Mouse (Mus musculus): ENCODE measurements around the gene C1qtnf7. TPM values are rescaled to one million over a fixed set of nuclear protein-coding genes. Genes with fewer than 3 reads are reported as not detected.
A peak's percentile ranks its signal among the peaks of the same experiment; 100 is the strongest.

The C1qtnf7 gene
- polyA plus RNA-seq, 2 experiments = 0.37 to 0.53 TPM

GRCm38 (mm10) chr5:43530886-43531285, 15.5 kb downstream of the C1qtnf7 start:
- Histone ChIP-seq H3K9ac (replicated peaks) (no peak overlapping the region), H3K4me3 (ENCODE audit: insufficient read depth in 1 of 2, low read depth in 2 of 2, low read length in 2 of 2) (no peak overlapping the region), H3K4me2 (ENCODE audit: low read depth) (no peak overlapping the region), H3K36me3 (replicated peaks; ENCODE audit: control insufficient read depth, insufficient read depth, low read depth) (no peaks in the 10 kb centered on the region), H3K27ac (no peak overlapping the region), H3K9me3 (ENCODE audit: control insufficient read depth, low read length) (no peaks in the 10 kb centered on the region), H3K27me3 (ENCODE audit: control insufficient read depth, insufficient read depth, low read length) (no peaks in the 10 kb centered on the region), H3K4me1 (replicated peaks; ENCODE audit: control insufficient read depth in 2 of 2, insufficient read depth in 2 of 2, low read length in 1 of 2) (no peaks in the 10 kb centered on the region; a peak in 1 of 4 replicates)
- no peak for TF ChIP-seq CTCF (IDR thresholded peaks at IDR 0.05; ENCODE audit: low read depth)
- no peak for TF ChIP-seq EP300 (IDR thresholded peaks at IDR 0.05; ENCODE audit: low read depth)
- 79% methylated on average over 1 of the region's 1 CpGs for WGBS (ENCODE audit: insufficient replicate concordance)
- DNase-seq (ENCODE audit: low read depth in 3 of 3, low spot score in 3 of 3) (no peak), ATAC-seq (ENCODE audit: insufficient read depth) (no peak)

GRCm38 (mm10) chr5:43538322-43539167, 23.2 kb downstream of the C1qtnf7 start:
- Histone ChIP-seq H3K4me1 (replicated peaks; ENCODE audit: control insufficient read depth in 2 of 2, insufficient read depth in 2 of 2, low read length in 1 of 2) (peaks cover 0 to 15% of the 10 kb centered on the region in 2 experiments; a peak in 3 of 4 replicates), H3K4me2 (ENCODE audit: low read depth) (no peak overlapping the region), H3K9me3 (ENCODE audit: control insufficient read depth, low read length) (no peaks in the 10 kb centered on the region), H3K9ac (replicated peaks) (no peak overlapping the region), H3K27ac (no peak overlapping the region), H3K4me3 (ENCODE audit: insufficient read depth in 1 of 2, low read depth in 2 of 2, low read length in 2 of 2) (no peak overlapping the region), H3K36me3 (replicated peaks; ENCODE audit: control insufficient read depth, insufficient read depth, low read depth) (no peaks in the 10 kb centered on the region), H3K27me3 (ENCODE audit: control insufficient read depth, insufficient read depth, low read length) (no peaks in the 10 kb centered on the region)
- ATAC-seq (ENCODE audit: insufficient read depth) (no peak), DNase-seq (ENCODE audit: low read depth in 3 of 3, low spot score in 3 of 3) (no peak)
- 60% methylated on average over 14 of the region's 14 CpGs for WGBS (ENCODE audit: insufficient replicate concordance)
- TF ChIP-seq EP300 (IDR thresholded peaks at IDR 0.05; ENCODE audit: low read depth) = no peak
- TF ChIP-seq CTCF (IDR thresholded peaks at IDR 0.05; ENCODE audit: low read depth) = no peak

- Histone ChIP-seq H3K9ac (replicated peaks) (no peak overlapping the region), H3K4me1 (replicated peaks; ENCODE audit: control insufficient read depth in 2 of 2, insufficient read depth in 2 of 2, low read length in 1 of 2) (peaks cover 0 to 15% of the 10 kb centered on the region in 2 experiments; a peak in 3 of 4 replicates), H3K36me3 (replicated peaks; ENCODE audit: control insufficient read depth, insufficient read depth, low read depth) (no peaks in the 10 kb centered on the region), H3K4me3 (ENCODE audit: insufficient read depth in 1 of 2, low read depth in 2 of 2, low read length in 2 of 2) (no peak overlapping the region), H3K27me3 (ENCODE audit: control insufficient read depth, insufficient read depth, low read length) (no peaks in the 10 kb centered on the region), H3K4me2 (ENCODE audit: low read depth) (no peak overlapping the region), H3K9me3 (ENCODE audit: control insufficient read depth, low read length) (no peaks in the 10 kb centered on the region), H3K27ac (no peak overlapping the region)
- TF ChIP-seq EP300 (IDR thresholded peaks at IDR 0.05; ENCODE audit: low read depth) (no peak), CTCF (IDR thresholded peaks at IDR 0.05; ENCODE audit: low read depth) (no peak)
- ATAC-seq (ENCODE audit: insufficient read depth) = no peak
- WGBS (ENCODE audit: insufficient replicate concordance) = 40% methylated on average over 3 of the region's 3 CpGs
- DNase-seq (ENCODE audit: low read depth in 3 of 3, low spot score in 3 of 3) = no peak
Observed at GRCm38 (mm10) chr5:43539168-43539516, 23.8 kb downstream of the C1qtnf7 start.

GRCm38 (mm10) chr5:43539871-43540270, 24.5 kb downstream of the C1qtnf7 start:
- H3K9me3 ChIP-seq (ENCODE audit: control insufficient read depth, low read length) = no peaks in the 10 kb centered on the region
- H3K4me3 ChIP-seq (ENCODE audit: insufficient read depth in 1 of 2, low read depth in 2 of 2, low read length in 2 of 2) = no peak overlapping the region
- ATAC-seq (ENCODE audit: insufficient read depth) (no peak), DNase-seq (ENCODE audit: low read depth in 3 of 3, low spot score in 3 of 3) (no peak)
- H3K9ac ChIP-seq (replicated peaks) = no peak overlapping the region
- no peaks in the 10 kb centered on the region for H3K27me3 ChIP-seq (ENCODE audit: control insufficient read depth, insufficient read depth, low read length)
- no peak for TF ChIP-seq CTCF (IDR thresholded peaks at IDR 0.05; ENCODE audit: low read depth)
- TF ChIP-seq EP300 (IDR thresholded peaks at IDR 0.05; ENCODE audit: low read depth) = no peak
- H3K4me2 ChIP-seq (ENCODE audit: low read depth) = no peak overlapping the region
- no peak overlapping the region for H3K27ac ChIP-seq
- H3K4me1 ChIP-seq (replicated peaks; ENCODE audit: control insufficient read depth in 2 of 2, insufficient read depth in 2 of 2, low read length in 1 of 2) = peaks cover 0 to 15% of the 10 kb centered on the region in 2 experiments; a peak in 3 of 4 replicates
- H3K36me3 ChIP-seq (replicated peaks; ENCODE audit: control insufficient read depth, insufficient read depth, low read depth) = no peaks in the 10 kb centered on the region

- WGBS (ENCODE audit: insufficient replicate concordance) = 35% methylated on average over 5 of the region's 5 CpGs
- ATAC-seq (ENCODE audit: insufficient read depth) = peak; percentile 57; the same call in 1 of the 2 replicates
- Histone ChIP-seq H3K4me1 (replicated peaks; ENCODE audit: control insufficient read depth in 2 of 2, insufficient read depth in 2 of 2, low read length in 1 of 2) (peaks cover 0 to 15% of the 10 kb centered on the region in 2 experiments; a peak in 3 of 4 replicates), H3K36me3 (replicated peaks; ENCODE audit: control insufficient read depth, insufficient read depth, low read depth) (no peaks in the 10 kb centered on the region), H3K9me3 (ENCODE audit: control insufficient read depth, low read length) (no peaks in the 10 kb centered on the region), H3K4me2 (ENCODE audit: low read depth) (no peak overlapping the region), H3K27me3 (ENCODE audit: control insufficient read depth, insufficient read depth, low read length) (no peaks in the 10 kb centered on the region), H3K9ac (replicated peaks) (no peak overlapping the region), H3K4me3 (ENCODE audit: insufficient read depth in 1 of 2, low read depth in 2 of 2, low read length in 2 of 2) (no peak overlapping the region), H3K27ac (no peak overlapping the region)
- DNase-seq (ENCODE audit: low read depth in 3 of 3, low spot score in 3 of 3) = no peak
- TF ChIP-seq CTCF (IDR thresholded peaks at IDR 0.05; ENCODE audit: low read depth) (no peak), EP300 (IDR thresholded peaks at IDR 0.05; ENCODE audit: low read depth) (no peak)
Observed at GRCm38 (mm10) chr5:43541492-43541891, 26.2 kb downstream of the C1qtnf7 start.
